Mouse (Mus musculus) stomach, embryonic 15.5 days (tissue): ENCODE measurements around the gene Nrgn. TPM values are rescaled to one million over a fixed set of nuclear protein-coding genes. Genes with fewer than 3 reads are reported as not detected.
A peak's percentile ranks its signal among the peaks of the same experiment; 100 is the strongest.

ENCODE experiments used
- ATAC-seq: fragments of 200-750 bp; cut with Nextera tagmentation; 2 replicates; pipeline ENCODE4 v1.8.0; 2017; ENCODE audit warnings: low read depth, moderate number of reproducible peaks, moderate TSS enrichment; ENCODE audit not compliant: insufficient read depth, low FRiP score
- H3K27ac ChIP-seq: fragments of 300-500 bp; sonication (generic); 2 replicates; pipeline ENCODE4 v1.5.1; 2015; ENCODE audit warnings: mild to moderate bottlenecking, inconsistent platforms
- H3K27me3 ChIP-seq: fragments of 300-500 bp; sonication (generic); replicated peaks from 2 replicates; pipeline ENCODE4 v1.6.1; 2015; ENCODE audit warnings: inconsistent platforms
- H3K36me3 ChIP-seq: fragments of 300-500 bp; sonication (generic); 2 replicates; pipeline ENCODE4 v1.6.1; 2015; ENCODE audit warnings: inconsistent platforms
- H3K4me1 ChIP-seq: fragments of 300-500 bp; sonication (generic); 2 replicates; pipeline ENCODE4 v1.6.1; 2015; ENCODE audit warnings: inconsistent platforms
- H3K4me2 ChIP-seq: fragments of 300-500 bp; sonication (generic); 2 replicates; pipeline ENCODE4 v1.6.1; 2015; ENCODE audit warnings: mild to moderate bottlenecking, inconsistent platforms
- H3K4me3 ChIP-seq: fragments of 300-500 bp; sonication (generic); replicated peaks from 2 replicates; pipeline ENCODE4 v1.5.1; 2015; ENCODE audit warnings: inconsistent platforms
- H3K9ac ChIP-seq: fragments of 300-500 bp; sonication (generic); 2 replicates; pipeline ENCODE4 v1.6.1; 2015; ENCODE audit warnings: inconsistent platforms
- H3K9me3 ChIP-seq: fragments of 300-500 bp; sonication (generic); 2 replicates; pipeline ENCODE4 v1.6.1; 2016; ENCODE audit warnings: inconsistent platforms
- WGBS: fragments of 180-500 bp; shearing (Covaris S2); methylation state at CpG from one replicate; pipeline ENCODE4 v1.1.7; 2015; 5-methylcytosine and 5-hydroxymethylcytosine counted together
- polyA plus RNA-seq: library from polyadenylated mRNA; unstranded; fragments of >200 nt; fragmentation: Nextera tagmentation; extraction: Ambion mirVana; gene quantifications from 2 replicates; pipeline ENCODE4 v1.2.1, GENCODE M21; 2015

The Nrgn gene
- polyA plus RNA-seq, 1 experiment from 2014 or later, result 6.9 TPM

DNA sequence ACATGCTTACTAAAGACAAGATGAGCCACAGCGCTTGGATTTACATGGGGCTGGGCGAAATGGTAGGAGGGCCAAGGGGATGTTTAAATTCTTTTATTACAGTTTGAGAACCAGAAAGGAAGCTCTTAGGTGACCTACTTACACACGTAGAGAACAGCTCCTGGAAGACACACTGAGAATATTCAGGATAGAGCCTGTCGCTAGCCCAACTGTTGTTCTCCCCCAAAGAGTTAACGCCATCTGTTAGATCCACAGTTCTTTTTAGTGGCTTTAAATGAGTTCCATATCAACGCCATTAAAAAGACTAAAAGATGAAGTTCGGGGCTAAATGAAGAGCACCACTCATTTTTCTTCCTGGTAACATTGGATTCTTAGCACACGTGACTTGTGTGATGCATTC, 33.7 kb downstream of the Nrgn start:
- Histone ChIP-seq H3K4me3 (no peak overlapping the region), H3K4me1 (0 out of 2 replicates have a peak, but pooled peaks cover under 1% of the 10 kb centered on the region), H3K27ac (no peak overlapping the region), H3K36me3 (peaks cover 9% of the 10 kb centered on the region; the same call in 1 of the 2 replicates), H3K9ac (no peak overlapping the region), H3K9me3 (no peaks in the 10 kb centered on the region), H3K27me3 (no peaks in the 10 kb centered on the region), H3K4me2 (no peak overlapping the region)
- no peak for ATAC-seq
- 92% methylated on average over 8 of the region's 8 CpGs for WGBS

DNA sequence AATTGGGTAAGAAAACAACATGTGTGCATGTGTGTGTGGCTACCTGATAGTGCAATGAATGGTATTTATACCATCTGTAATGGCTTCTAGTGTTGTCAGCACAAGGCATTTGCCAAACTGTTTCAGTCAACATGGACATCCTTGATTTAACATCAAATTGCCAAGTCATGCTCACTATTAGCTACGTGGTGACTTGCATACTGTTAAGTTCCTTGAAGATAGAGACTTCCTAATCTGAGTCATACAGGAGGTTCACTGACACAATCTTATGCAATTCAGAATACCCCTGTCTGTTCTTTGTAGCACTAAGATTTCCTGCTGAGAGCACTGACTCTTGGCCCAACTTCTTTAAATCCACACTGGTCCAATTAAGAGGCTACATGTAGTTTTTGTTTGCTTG, 35.2 kb downstream of the Nrgn start:
- Histone ChIP-seq H3K27ac (no peak overlapping the region), H3K4me2 (no peak overlapping the region), H3K27me3 (no peaks in the 10 kb centered on the region), H3K9me3 (no peaks in the 10 kb centered on the region), H3K9ac (no peak overlapping the region), H3K4me3 (no peak overlapping the region), H3K4me1 (0 out of 2 replicates have a peak, but pooled peaks cover 3% of the 10 kb centered on the region), H3K36me3 (no peaks in the 10 kb centered on the region)
- 71% methylated on average over 1 of the region's 1 CpGs for WGBS
- peak; percentile 56; the same call in 1 of the 2 replicates for ATAC-seq

DNA sequence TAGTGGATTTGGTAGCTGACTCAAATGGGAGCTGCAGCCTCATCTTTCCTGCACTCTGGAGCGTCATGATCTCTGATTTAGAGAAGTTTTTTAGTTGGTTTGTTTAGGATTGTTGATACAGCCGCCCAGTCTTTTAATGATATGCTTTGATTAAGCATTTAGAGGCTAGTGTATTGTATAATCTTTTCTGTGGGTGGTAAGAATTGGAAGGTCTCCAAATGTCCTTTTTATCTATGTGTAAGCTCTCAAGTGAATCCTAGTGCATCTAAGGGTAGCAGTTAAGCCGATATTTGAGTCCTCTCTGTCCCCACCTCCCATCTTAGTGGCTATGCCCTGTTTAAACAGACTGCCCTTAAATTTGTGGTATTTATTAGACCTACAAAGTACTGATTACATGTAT, 38.2 kb downstream of the Nrgn start:
- H3K27me3 ChIP-seq, result no peaks in the 10 kb centered on the region
- H3K4me2 ChIP-seq, result no peak overlapping the region
- 0 out of 2 replicates have a peak, but pooled peaks cover 3% of the 10 kb centered on the region for H3K4me1 ChIP-seq
- H3K9ac ChIP-seq, result no peak overlapping the region
- H3K4me3 ChIP-seq, result no peak overlapping the region
- WGBS, result 63% methylated on average over 3 of the region's 3 CpGs
- no peaks in the 10 kb centered on the region for H3K36me3 ChIP-seq
- H3K27ac ChIP-seq, result no peak overlapping the region
- ATAC-seq, result no peak
- no peaks in the 10 kb centered on the region for H3K9me3 ChIP-seq

DNA sequence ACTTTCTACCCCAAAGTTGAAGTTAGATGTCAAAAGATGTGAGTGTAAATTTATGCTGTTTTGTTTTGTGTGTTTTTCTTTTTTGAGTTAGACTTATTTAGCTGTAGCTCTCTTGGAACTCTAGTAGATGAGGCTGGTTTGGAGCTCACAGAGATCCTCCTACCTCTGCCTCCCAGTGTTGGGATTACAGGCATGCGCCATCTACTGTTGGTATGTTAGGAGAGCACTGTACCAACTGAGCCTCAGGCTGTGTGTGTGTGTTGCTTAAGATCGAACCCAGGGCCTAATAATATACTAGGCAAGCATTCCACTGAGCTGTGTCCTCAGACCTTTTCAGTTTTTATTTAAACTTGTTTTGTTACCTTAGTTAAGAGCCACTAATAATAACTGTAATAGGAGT, 40.6 kb downstream of the Nrgn start:
- Histone ChIP-seq H3K4me3 (no peak overlapping the region), H3K4me1 (0 out of 2 replicates have a peak, but pooled peaks cover 3% of the 10 kb centered on the region), H3K27me3 (no peaks in the 10 kb centered on the region), H3K9ac (no peak overlapping the region), H3K36me3 (no peaks in the 10 kb centered on the region), H3K9me3 (no peaks in the 10 kb centered on the region), H3K27ac (no peak overlapping the region), H3K4me2 (no peak overlapping the region)
- ATAC-seq, result no peak
- 88% methylated on average over 2 of the region's 2 CpGs for WGBS

DNA sequence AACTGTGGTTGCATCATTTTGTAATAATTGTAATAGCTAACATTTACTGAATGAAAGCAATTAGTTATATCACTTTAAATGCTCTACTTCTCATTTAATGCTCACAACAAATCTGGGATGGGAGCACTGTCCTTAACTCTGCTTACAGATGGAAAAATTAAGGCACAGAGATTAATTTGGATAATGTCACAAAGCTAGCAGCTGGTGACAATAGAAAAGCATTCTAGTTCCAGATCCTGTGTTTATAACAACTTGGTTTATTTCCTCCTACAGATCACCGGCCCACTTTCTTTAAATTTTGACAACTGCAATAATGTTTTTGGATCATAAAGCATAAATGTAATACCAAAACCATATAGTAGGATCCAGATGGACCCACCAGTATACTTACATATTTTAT, 46.7 kb downstream of the Nrgn start:
- H3K4me3 ChIP-seq, result no peak overlapping the region
- H3K27ac ChIP-seq, result no peak overlapping the region
- no peaks in the 10 kb centered on the region for H3K4me1 ChIP-seq
- no peak for ATAC-seq
- no peak overlapping the region for H3K4me2 ChIP-seq
- H3K27me3 ChIP-seq, result no peaks in the 10 kb centered on the region
- H3K9me3 ChIP-seq, result no peaks in the 10 kb centered on the region
- no peak overlapping the region for H3K9ac ChIP-seq
- no peaks in the 10 kb centered on the region for H3K36me3 ChIP-seq
- 61% methylated on average over 1 of the region's 1 CpGs for WGBS

DNA sequence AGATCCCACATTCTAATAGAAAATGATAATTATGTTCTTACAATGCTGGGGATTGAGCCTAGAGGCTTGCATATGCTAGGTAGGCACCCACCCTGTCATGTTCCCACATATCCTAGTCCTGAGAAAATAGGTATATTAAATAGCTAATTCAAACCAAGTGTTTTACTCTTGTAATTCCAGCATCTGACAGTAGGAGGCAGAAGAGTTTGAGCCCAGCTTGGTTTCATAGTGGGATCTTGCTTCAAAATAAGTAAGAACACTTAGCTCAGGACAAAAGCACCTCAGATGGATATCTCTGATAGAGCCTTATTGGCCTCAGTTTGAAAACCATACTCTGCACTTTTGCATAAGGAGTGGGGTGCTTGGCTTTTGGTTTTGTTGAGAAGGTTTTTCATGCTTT, 48.4 kb downstream of the Nrgn start:
- Histone ChIP-seq H3K4me3 (no peak overlapping the region), H3K9ac (no peak overlapping the region), H3K27me3 (no peaks in the 10 kb centered on the region), H3K4me2 (no peak overlapping the region), H3K36me3 (no peaks in the 10 kb centered on the region), H3K27ac (no peak overlapping the region), H3K9me3 (no peaks in the 10 kb centered on the region), H3K4me1 (no peaks in the 10 kb centered on the region)
- no peak for ATAC-seq

DNA sequence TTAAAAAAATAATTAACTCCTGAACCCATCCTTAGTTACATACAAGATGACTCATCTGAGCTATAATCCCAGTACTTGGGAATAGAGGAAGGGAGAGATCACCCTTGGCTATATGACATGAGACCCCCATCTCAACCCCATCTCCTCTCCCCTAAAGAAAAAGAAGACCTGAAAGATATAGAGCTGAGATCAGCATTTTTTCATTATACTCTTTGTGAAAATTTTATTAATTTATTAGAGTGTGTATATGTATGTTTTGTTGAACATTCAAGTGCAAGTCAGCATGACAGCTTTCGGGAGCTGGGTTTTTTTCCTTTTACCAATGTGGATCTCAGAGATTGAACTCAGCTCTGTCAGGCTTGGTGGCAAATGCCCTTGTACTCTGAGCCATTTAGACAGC, 51.5 kb downstream of the Nrgn start:
- no peak for ATAC-seq
- Histone ChIP-seq H3K27ac (no peak overlapping the region), H3K4me2 (no peak overlapping the region), H3K36me3 (no peaks in the 10 kb centered on the region), H3K27me3 (no peaks in the 10 kb centered on the region), H3K9ac (no peak overlapping the region), H3K4me3 (no peak overlapping the region), H3K9me3 (no peaks in the 10 kb centered on the region), H3K4me1 (0 out of 2 replicates have a peak, but pooled peaks cover 3% of the 10 kb centered on the region)
- whole genome bisulfite sequencing, result 92% methylated on average over 1 of the region's 1 CpGs

DNA sequence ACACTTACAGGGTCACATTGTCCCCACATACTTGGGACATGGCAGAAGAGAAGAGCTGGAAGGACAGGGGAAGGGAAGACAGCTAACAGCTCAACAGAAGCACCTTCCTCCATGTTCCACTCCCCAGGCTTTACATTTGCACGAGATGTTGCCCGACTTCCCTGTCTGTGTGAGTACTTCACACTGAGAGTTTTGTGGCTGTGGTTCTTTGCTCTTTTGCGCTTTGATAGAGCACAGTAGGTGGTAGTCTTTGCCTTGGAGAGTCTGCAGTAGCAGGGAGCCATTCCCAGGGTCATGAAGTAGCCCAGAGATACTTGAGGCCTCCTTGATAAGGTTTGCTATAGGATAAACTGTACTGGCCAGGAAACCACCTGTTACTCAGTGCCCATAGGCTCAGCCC, 52.5 kb downstream of the Nrgn start:
- Histone ChIP-seq H3K4me3 (no peak overlapping the region), H3K9ac (no peak overlapping the region), H3K4me1 (0 out of 2 replicates have a peak, but pooled peaks cover 3% of the 10 kb centered on the region), H3K36me3 (no peaks in the 10 kb centered on the region), H3K4me2 (no peak overlapping the region), H3K27ac (no peak overlapping the region), H3K9me3 (no peaks in the 10 kb centered on the region), H3K27me3 (no peaks in the 10 kb centered on the region)
- ATAC-seq, result no peak
- 79% methylated on average over 3 of the region's 3 CpGs for WGBS

DNA sequence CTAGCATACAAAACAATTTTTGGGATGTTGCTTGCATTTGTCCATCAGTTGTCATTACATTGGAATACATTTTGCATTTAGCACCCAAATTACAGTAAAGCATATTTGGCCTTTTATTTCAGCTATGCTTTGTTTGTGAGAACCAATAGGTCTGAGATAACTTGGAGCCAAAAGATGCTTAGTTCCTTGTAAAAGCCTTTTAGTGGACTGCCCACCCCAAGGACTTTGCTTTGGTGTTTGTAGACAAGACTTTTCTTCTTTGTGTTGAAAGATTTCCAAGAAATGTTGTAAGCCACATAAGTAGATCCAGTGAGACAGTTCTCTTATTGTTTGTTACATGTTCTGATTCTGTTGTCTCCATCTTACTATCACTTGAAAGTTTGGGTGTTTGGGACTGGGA, 56.4 kb downstream of the Nrgn start:
- no peak for ATAC-seq
- no peaks in the 10 kb centered on the region for H3K9me3 ChIP-seq

DNA sequence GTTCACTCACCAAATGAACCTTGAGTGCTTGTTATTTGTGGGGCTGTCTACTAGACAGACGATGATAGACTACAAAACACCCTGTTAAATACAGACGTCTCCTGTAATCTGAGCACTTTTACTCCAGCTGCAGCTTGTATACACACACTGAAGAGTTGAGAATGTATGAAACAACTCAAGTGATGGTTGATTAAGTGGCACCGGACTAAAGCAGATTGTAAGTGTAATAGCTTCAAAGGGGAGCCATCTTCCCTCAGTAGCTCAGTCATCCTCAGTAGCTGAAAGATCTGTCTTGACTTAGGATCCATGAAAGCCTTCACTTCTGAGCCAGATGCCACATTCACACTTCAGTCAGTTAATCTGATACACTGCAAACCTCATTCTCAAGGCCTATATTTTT, 56.9 kb downstream of the Nrgn start:
- no peak overlapping the region for H3K4me2 ChIP-seq
- 40% methylated on average over 3 of the region's 3 CpGs for WGBS
- no peaks in the 10 kb centered on the region for H3K9me3 ChIP-seq
- no peak overlapping the region for H3K4me3 ChIP-seq
- H3K27ac ChIP-seq, result peak overlapping the region; percentile 23; the same call in 1 of the 2 replicates
- ATAC-seq, result no peak
- H3K4me1 ChIP-seq, result 0 out of 2 replicates have a peak, but pooled peaks cover 9% of the 10 kb centered on the region
- H3K27me3 ChIP-seq, result no peaks in the 10 kb centered on the region
- H3K36me3 ChIP-seq, result 0 out of 2 replicates have a peak, but pooled peaks cover 3% of the 10 kb centered on the region
- H3K9ac ChIP-seq, result no peak overlapping the region

More for the DNA sequence above, 56.4 kb downstream of the Nrgn start:
- Histone ChIP-seq H3K4me1 (0 out of 2 replicates have a peak, but pooled peaks cover 6% of the 10 kb centered on the region), H3K36me3 (0 out of 2 replicates have a peak, but pooled peaks cover 3% of the 10 kb centered on the region), H3K4me3 (no peak overlapping the region), H3K27me3 (no peaks in the 10 kb centered on the region), H3K27ac (peak overlapping the region; percentile 44; the same call in 1 of the 2 replicates), H3K4me2 (no peak overlapping the region), H3K9ac (no peak overlapping the region)

Other genes with a start within 250 kb of the Nrgn start
- 6.3 and 6.8 TPM in 2 replicates for gene Ccdc15, start 204.5 kb downstream of the Nrgn start, polyA plus RNA-seq
- gene Hepacam, start 185.6 kb downstream of the Nrgn start, polyA plus RNA-seq, result 0.06 and 0.14 TPM in 2 replicates
- 9.9 and 11.3 TPM in 2 replicates for gene Robo4, start 151.0 kb downstream of the Nrgn start, polyA plus RNA-seq
- 0.08 and 0.15 TPM in 2 replicates for gene Robo3, start 119.7 kb downstream of the Nrgn start, polyA plus RNA-seq
- 24.8 and 25.0 TPM in 2 replicates for gene Msantd2, start 63.6 kb downstream of the Nrgn start, polyA plus RNA-seq
- gene Esam, start 24.8 kb downstream of the Nrgn start, polyA plus RNA-seq, result 55.3 and 56.1 TPM in 2 replicates
- gene Vsig2, start 13.6 kb downstream of the Nrgn start, polyA plus RNA-seq, result 47.6 and 57.6 TPM in 2 replicates
- gene Siae, start 2.8 kb upstream of the Nrgn start, polyA plus RNA-seq, result 11.1 and 12.5 TPM in 2 replicates
- 4.1 and 6.0 TPM in 2 replicates for gene Spa17, start 60.8 kb upstream of the Nrgn start, polyA plus RNA-seq
- 139 and 152 TPM in 2 replicates for gene Tbrg1, start 104.4 kb upstream of the Nrgn start, polyA plus RNA-seq
- gene Panx3, start 116.3 kb upstream of the Nrgn start, polyA plus RNA-seq, result not detected in 2 replicates
- not detected in 2 replicates for gene Olfr160, start 163.3 kb upstream of the Nrgn start, polyA plus RNA-seq
- gene Olfr874, start 192.2 kb upstream of the Nrgn start, polyA plus RNA-seq, result not detected in 2 replicates
- gene Olfr875, start 219.0 kb upstream of the Nrgn start, polyA plus RNA-seq, result not detected in 2 replicates